Mouse (Mus musculus) liver, embryonic 16.5 days (tissue): ENCODE results near the gene Cacna1e. TPM values are rescaled to one million over a fixed set of nuclear protein-coding genes. Genes with fewer than 3 reads are reported as not detected.

Experiments used
- ATAC-seq: fragments of 200-750 bp; cut with Nextera tagmentation; 2 replicates; pipeline ENCODE4 v1.8.0; 2017; ENCODE audit warnings: low read depth, mild to moderate bottlenecking, moderate number of reproducible peaks, moderate library complexity
- H3K27ac ChIP-seq: fragments of 300-500 bp; sonication (generic); 2 replicates; pipeline ENCODE4 v1.5.1; 2014; ENCODE audit warnings: mild to moderate bottlenecking, low read length
- H3K27me3 ChIP-seq: fragments of 300-500 bp; sonication (generic); 2 replicates; pipeline ENCODE4 v1.6.1; 2014; ENCODE audit warnings: low read depth, low read length, mixed read lengths; ENCODE audit not compliant: control insufficient read depth, insufficient read depth
- H3K36me3 ChIP-seq: fragments of 300-500 bp; sonication (generic); 2 replicates; pipeline ENCODE4 v1.6.1; 2014; ENCODE audit warnings: mild to moderate bottlenecking; ENCODE audit not compliant: control insufficient read depth, insufficient read depth
- H3K4me1 ChIP-seq: fragments of 300-500 bp; sonication (generic); 2 replicates; pipeline ENCODE4 v1.6.1; 2014; ENCODE audit warnings: low read depth, low read length, mixed read lengths; ENCODE audit not compliant: control insufficient read depth
- H3K4me2 ChIP-seq: fragments of 300-500 bp; sonication (generic); 2 replicates; pipeline ENCODE4 v1.6.1; 2014; ENCODE audit warnings: low read depth, low read length, mixed read lengths
- H3K4me3 ChIP-seq: fragments of 300-500 bp; sonication (generic); 2 replicates; pipeline ENCODE4 v1.5.1; 2014; ENCODE audit warnings: low read depth, mild to moderate bottlenecking, low read length
- H3K9ac ChIP-seq: fragments of 300-500 bp; sonication (generic); 2 replicates; pipeline ENCODE4 v1.6.1; 2014; ENCODE audit warnings: low read depth, low read length
- H3K9me3 ChIP-seq: fragments of 300-500 bp; sonication (generic); replicated peaks from 2 replicates; pipeline ENCODE4 v1.6.1; 2016; ENCODE audit warnings: low read length; ENCODE audit not compliant: control insufficient read depth
- WGBS: fragments of 180-500 bp; shearing (Covaris S2); extraction: QIAGEN DNeasy Blood & Tissue Kit; methylation state at CpG from one replicate; pipeline ENCODE4 v1.1.7; 2014; ENCODE audit not compliant: insufficient replicate concordance; 5-methylcytosine and 5-hydroxymethylcytosine counted together
- polyA plus RNA-seq: library from polyadenylated mRNA; unstranded; fragments of >200 nt; fragmentation: Nextera tagmentation; extraction: Ambion mirVana; gene quantifications from 2 replicates; pipeline ENCODE4 v1.2.1, GENCODE M21; 2015

The Cacna1e gene
- polyA plus RNA-seq, 1 experiment from 2014 or later, result 0.05 TPM

DNA sequence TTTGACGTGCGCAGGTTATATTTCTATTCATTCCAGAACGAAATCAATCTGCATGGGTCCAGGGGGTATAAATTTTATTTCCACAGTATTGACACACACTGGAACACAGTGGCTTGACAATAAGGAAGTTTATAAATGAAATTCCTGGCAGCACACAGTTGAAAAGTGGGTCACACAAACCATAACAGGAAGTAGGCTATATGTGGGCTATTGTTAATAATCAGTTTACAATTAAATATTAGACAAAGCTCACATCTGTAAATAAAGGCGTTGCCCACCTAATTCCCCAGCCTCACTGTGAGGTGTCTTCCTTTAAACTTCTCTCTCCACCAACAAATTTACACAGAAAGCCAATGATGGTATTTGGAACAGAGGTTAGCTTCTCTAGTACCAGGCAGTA is 305.6 kb downstream of the Cacna1e start:
- Histone ChIP-seq H3K36me3 (no peaks in the 10 kb centered on the region), H3K9ac (no peak overlapping the region), H3K27ac (no peak overlapping the region), H3K27me3 (no peaks in the 10 kb centered on the region), H3K9me3 (no peaks in the 10 kb centered on the region), H3K4me2 (no peak overlapping the region), H3K4me3 (no peak overlapping the region), H3K4me1 (no peaks in the 10 kb centered on the region)
- 56% methylated on average over 4 of the region's 4 CpGs for WGBS
- no peak for ATAC-seq

DNA sequence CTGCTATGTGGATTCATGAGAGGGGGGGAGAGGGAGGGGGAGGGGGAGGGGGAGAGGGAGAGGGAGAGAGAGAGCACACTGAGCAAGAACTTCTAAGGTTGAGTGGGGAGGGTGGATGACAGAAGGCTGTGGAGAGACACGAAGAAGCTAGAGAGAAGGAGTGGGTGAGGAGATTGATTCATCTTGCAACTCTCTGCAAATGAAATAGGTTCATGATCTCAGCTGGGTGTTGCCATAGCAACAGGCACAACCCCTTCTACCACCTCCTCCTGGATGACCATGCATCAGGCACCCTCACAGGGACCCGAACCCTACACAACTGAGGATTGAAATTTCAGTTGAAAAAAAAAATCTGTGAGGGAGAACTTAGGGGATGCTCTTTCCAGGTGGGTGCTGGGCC is 307.9 kb downstream of the Cacna1e start:
- no peaks in the 10 kb centered on the region for H3K27me3 ChIP-seq
- no peak for ATAC-seq
- no peak overlapping the region for H3K4me2 ChIP-seq
- no peaks in the 10 kb centered on the region for H3K9me3 ChIP-seq
- no peak overlapping the region for H3K9ac ChIP-seq
- H3K27ac ChIP-seq, result no peak overlapping the region
- H3K4me3 ChIP-seq, result no peak overlapping the region
- 49% methylated on average over 2 of the region's 2 CpGs for WGBS
- no peaks in the 10 kb centered on the region for H3K4me1 ChIP-seq
- H3K36me3 ChIP-seq, result no peaks in the 10 kb centered on the region

DNA sequence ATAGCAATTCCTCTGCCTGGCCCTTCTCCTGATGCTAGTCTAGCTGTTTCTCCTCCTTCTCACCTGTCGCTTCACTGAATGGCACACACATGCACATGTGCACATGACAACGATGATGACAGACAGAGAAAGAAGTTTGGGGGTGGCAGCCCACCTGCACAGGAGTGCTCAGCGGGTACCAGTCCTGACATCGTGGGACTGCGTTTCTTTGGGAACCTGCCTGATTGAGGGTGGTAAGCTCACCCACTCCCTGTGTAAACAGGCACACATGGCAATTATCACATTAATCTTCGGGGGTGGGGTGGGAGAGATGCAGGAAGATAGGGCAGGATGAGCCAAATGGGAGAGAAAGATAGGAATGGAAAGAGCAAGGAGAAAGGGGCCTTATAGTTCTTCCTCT is 318.3 kb downstream of the Cacna1e start:
- WGBS, result 56% methylated on average over 6 of the region's 6 CpGs
- no peak for ATAC-seq

DNA sequence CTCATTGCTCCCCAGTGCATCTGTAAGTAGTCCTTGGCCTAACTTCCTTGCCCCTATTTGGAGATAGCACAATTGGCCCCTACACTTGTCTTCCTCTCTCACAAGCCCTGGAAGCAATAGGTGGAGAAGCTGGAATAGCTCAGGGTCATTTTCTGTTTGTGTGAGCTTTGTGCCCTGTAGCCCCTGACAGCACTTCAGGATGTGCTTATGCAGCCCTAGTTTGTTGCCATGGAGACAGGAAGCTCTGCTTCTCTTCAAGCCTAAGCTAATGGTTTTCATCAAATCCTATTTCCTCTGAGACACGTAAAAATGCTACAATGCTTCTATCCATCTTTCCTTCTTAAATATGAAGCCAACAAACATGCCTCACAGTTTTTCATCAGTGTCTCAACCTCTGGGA is 328.5 kb downstream of the Cacna1e start:
- H3K4me1 ChIP-seq, result no peaks in the 10 kb centered on the region
- no peaks in the 10 kb centered on the region for H3K27me3 ChIP-seq
- no peak for ATAC-seq
- no peak overlapping the region for H3K4me2 ChIP-seq
- no peaks in the 10 kb centered on the region for H3K9me3 ChIP-seq
- WGBS, result 52% methylated on average over 1 of the region's 1 CpGs
- H3K4me3 ChIP-seq, result no peak overlapping the region
- no peak overlapping the region for H3K9ac ChIP-seq
- H3K27ac ChIP-seq, result no peak overlapping the region
- no peaks in the 10 kb centered on the region for H3K36me3 ChIP-seq

More for the DNA sequence above, 318.3 kb downstream of the Cacna1e start:
- Histone ChIP-seq H3K4me3 (no peak overlapping the region), H3K9me3 (no peaks in the 10 kb centered on the region), H3K4me2 (no peak overlapping the region), H3K27me3 (no peaks in the 10 kb centered on the region), H3K9ac (no peak overlapping the region), H3K4me1 (no peaks in the 10 kb centered on the region), H3K27ac (no peak overlapping the region), H3K36me3 (no peaks in the 10 kb centered on the region)

DNA sequence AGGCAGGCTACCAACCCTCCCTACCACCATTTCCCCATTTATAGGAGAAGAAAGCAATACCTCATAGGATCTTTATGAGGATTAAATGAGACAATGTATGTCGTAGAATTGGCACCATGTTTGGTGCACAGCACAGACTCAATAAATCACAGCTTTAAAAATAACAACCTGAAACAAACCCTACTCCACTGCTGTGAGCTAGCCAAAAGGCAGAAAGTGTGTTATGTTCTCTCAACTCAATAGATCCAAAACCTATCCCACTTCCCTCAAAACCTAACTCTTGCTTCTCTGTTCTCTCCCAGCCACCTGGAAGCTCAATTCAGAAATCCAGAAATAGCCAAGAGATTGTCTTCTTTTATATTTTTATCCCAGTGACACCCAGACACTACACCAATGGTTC is 331.2 kb downstream of the Cacna1e start:
- no peak overlapping the region for H3K27ac ChIP-seq
- WGBS, result 53% methylated on average over 1 of the region's 1 CpGs
- H3K36me3 ChIP-seq, result no peaks in the 10 kb centered on the region
- H3K4me2 ChIP-seq, result no peak overlapping the region
- H3K27me3 ChIP-seq, result no peaks in the 10 kb centered on the region
- no peak overlapping the region for H3K9ac ChIP-seq
- no peak for ATAC-seq
- H3K4me1 ChIP-seq, result no peaks in the 10 kb centered on the region
- no peaks in the 10 kb centered on the region for H3K9me3 ChIP-seq
- H3K4me3 ChIP-seq, result no peak overlapping the region

DNA sequence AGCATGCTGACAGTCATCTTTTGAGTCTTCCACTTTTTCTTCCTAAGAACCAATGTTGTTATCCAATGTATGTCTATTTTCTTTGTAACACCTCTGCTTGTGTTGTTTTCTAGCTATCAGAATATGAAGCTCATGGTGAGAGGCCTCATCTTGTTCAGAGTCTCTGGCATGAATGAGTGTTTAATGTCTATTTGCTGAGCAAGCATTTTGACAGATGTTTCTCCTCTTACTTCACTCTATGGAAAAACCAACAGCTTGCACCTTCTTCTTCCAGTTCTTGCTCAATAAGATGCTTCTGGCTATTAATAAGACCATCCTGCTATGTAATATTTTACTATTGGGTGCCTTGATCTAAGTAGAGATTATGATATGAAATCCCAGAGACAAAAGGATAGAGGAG is 346.9 kb downstream of the Cacna1e start:
- Histone ChIP-seq H3K36me3 (no peaks in the 10 kb centered on the region), H3K4me1 (no peaks in the 10 kb centered on the region), H3K27ac (no peak overlapping the region), H3K9me3 (no peaks in the 10 kb centered on the region), H3K27me3 (no peaks in the 10 kb centered on the region), H3K9ac (no peak overlapping the region), H3K4me2 (no peak overlapping the region), H3K4me3 (no peak overlapping the region)
- ATAC-seq, result no peak

DNA sequence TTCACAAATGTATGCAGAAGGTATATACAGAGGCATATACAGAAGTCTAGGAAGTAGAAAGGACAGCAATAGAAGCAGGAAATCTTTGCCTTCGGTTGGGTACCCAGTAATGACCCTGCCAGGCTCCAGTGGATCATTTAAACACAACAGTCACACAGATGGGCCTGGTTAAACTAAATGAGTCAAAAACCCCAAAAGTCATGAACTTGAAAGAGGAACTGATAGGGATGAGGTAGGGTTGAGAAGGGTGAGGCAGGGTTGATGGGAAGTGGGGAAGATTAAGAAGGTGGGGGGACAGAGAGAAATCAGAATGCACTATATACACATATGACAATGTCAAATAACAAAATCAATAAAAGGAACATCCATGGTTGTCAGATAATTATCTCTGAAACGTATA is 347.5 kb downstream of the Cacna1e start:
- H3K9ac ChIP-seq, result no peak overlapping the region
- no peaks in the 10 kb centered on the region for H3K36me3 ChIP-seq
- no peak overlapping the region for H3K27ac ChIP-seq
- no peaks in the 10 kb centered on the region for H3K4me1 ChIP-seq
- H3K4me3 ChIP-seq, result no peak overlapping the region
- no peaks in the 10 kb centered on the region for H3K27me3 ChIP-seq
- no peak overlapping the region for H3K4me2 ChIP-seq
- H3K9me3 ChIP-seq, result no peaks in the 10 kb centered on the region
- 45% methylated on average over 2 of the region's 2 CpGs for whole genome bisulfite sequencing
- no peak for ATAC-seq

DNA sequence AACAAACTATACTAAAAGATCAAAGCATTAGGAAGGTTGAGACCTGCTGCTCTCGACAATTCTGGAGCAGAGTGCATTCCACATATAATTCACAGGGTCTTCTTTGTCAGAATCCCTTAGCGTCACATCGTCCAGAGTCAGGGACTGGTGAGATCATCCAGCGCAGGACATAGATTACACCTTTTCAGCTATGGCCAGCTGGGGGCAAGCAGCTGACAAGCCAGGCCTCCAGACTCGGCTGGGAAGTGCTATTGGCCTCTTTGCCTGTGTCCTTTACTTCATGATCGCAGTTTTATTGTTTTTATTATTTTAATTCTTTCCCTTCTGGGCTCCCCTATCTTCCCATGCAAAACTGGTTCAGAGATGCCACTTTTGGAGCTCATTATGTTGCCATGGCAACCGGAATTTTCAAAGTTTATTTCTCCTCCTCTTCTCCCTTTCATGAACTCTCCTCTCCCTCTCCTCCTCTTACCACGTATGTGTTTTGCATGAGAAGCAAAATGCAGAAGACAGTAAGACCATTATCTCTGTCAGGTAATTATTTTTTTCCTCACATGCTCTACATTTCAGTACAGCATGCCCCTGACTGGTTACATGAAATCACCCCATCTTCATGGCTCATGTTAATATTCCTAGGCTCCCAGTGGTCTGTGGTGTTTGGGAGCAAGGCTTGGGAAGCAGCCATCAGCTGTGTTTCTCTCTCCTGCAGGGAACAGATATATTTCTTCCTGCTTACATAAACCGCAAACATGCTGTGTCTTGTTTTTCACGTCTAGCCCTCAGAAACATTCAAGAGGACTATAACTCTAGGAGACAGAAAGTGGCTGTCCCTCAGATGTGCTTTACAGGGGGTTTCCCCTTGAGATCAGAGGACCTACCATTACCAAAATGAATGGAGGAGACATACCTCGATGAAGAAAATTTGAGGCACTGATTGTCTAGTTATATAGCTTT is 351.0 kb downstream of the Cacna1e start:
- H3K27me3 ChIP-seq, result no peaks in the 10 kb centered on the region
- ATAC-seq, result no peak
- 61% methylated on average over 11 of the region's 11 CpGs for WGBS
- H3K9me3 ChIP-seq, result no peaks in the 10 kb centered on the region
- no peak overlapping the region for H3K4me2 ChIP-seq
- no peak overlapping the region for H3K4me3 ChIP-seq
- H3K27ac ChIP-seq, result no peak overlapping the region
- H3K36me3 ChIP-seq, result no peaks in the 10 kb centered on the region
- no peaks in the 10 kb centered on the region for H3K4me1 ChIP-seq
- H3K9ac ChIP-seq, result no peak overlapping the region

DNA sequence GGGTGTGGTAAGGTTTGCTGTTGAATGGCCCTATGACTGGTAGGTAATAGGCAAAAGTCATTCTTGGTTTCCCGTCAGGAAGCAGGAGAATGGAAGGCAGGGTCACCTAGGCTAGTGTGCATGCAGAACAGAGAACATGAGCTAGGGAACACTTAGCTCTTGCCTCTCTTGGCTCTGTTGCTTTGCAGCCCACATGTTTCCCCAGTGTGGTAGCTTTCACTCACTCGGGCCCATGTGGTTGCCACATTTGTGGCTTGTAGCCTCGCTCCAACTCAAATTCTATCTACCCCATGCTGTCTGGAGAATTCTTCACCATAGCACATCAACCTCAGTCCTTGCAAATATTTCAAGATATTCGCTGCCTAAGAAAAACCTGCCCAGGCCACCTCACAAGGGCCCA is 354.6 kb downstream of the Cacna1e start:
- H3K27ac ChIP-seq, result no peak overlapping the region
- no peaks in the 10 kb centered on the region for H3K27me3 ChIP-seq
- H3K4me2 ChIP-seq, result no peak overlapping the region
- 67% methylated on average over 4 of the region's 4 CpGs for WGBS
- no peak overlapping the region for H3K9ac ChIP-seq
- H3K9me3 ChIP-seq, result no peaks in the 10 kb centered on the region
- ATAC-seq, result no peak
- H3K4me3 ChIP-seq, result no peak overlapping the region
- no peaks in the 10 kb centered on the region for H3K36me3 ChIP-seq
- H3K4me1 ChIP-seq, result no peaks in the 10 kb centered on the region
